Mouse (Mus musculus) liver, postnatal 0 days (tissue): Measurements from ENCODE around the gene Atp1b2.

Source experiments
- CTCF ChIP-seq: sonication (generic); IDR thresholded peaks from 2 replicates; pipeline ENCODE4 v1.5.1; 2016; ENCODE audit warnings: antibody characterized with exemption, low read depth
- EP300 ChIP-seq: IDR thresholded peaks from 2 replicates; pipeline ENCODE4 v1.6.1; 2016; ENCODE audit warnings: antibody characterized with exemption, low read depth, mild to moderate bottlenecking

- TF ChIP-seq CTCF (no peak), EP300 (no peak)
Measured at GRCm38 (mm10) chr11:69601768-69602167, 4.0 kb downstream of the Atp1b2 start.
